Mouse (Mus musculus) stomach, embryonic 15.5 days (tissue): Measurements from ENCODE around the gene Zfyve28. TPM values are rescaled to one million over a fixed set of nuclear protein-coding genes. Genes with fewer than 3 reads are reported as not detected.

Source experiments
- ATAC-seq: fragments of 200-750 bp; cut with Nextera tagmentation; 2 replicates; pipeline ENCODE4 v1.8.0; 2017; ENCODE audit warnings: low read depth, moderate number of reproducible peaks, moderate TSS enrichment; ENCODE audit not compliant: insufficient read depth, low FRiP score
- H3K27ac ChIP-seq: fragments of 300-500 bp; sonication (generic); 2 replicates; pipeline ENCODE4 v1.5.1; 2015; ENCODE audit warnings: mild to moderate bottlenecking, inconsistent platforms
- H3K27me3 ChIP-seq: fragments of 300-500 bp; sonication (generic); replicated peaks from 2 replicates; pipeline ENCODE4 v1.6.1; 2015; ENCODE audit warnings: inconsistent platforms
- H3K36me3 ChIP-seq: fragments of 300-500 bp; sonication (generic); 2 replicates; pipeline ENCODE4 v1.6.1; 2015; ENCODE audit warnings: inconsistent platforms
- H3K4me1 ChIP-seq: fragments of 300-500 bp; sonication (generic); 2 replicates; pipeline ENCODE4 v1.6.1; 2015; ENCODE audit warnings: inconsistent platforms
- H3K4me2 ChIP-seq: fragments of 300-500 bp; sonication (generic); 2 replicates; pipeline ENCODE4 v1.6.1; 2015; ENCODE audit warnings: mild to moderate bottlenecking, inconsistent platforms
- H3K4me3 ChIP-seq: fragments of 300-500 bp; sonication (generic); replicated peaks from 2 replicates; pipeline ENCODE4 v1.5.1; 2015; ENCODE audit warnings: inconsistent platforms
- H3K9ac ChIP-seq: fragments of 300-500 bp; sonication (generic); 2 replicates; pipeline ENCODE4 v1.6.1; 2015; ENCODE audit warnings: inconsistent platforms
- H3K9me3 ChIP-seq: fragments of 300-500 bp; sonication (generic); 2 replicates; pipeline ENCODE4 v1.6.1; 2016; ENCODE audit warnings: inconsistent platforms
- WGBS: fragments of 180-500 bp; shearing (Covaris S2); methylation state at CpG from one replicate; pipeline ENCODE4 v1.1.7; 2015; 5-methylcytosine and 5-hydroxymethylcytosine counted together
- polyA plus RNA-seq: library from polyadenylated mRNA; unstranded; fragments of >200 nt; fragmentation: Nextera tagmentation; extraction: Ambion mirVana; gene quantifications from 2 replicates; pipeline ENCODE4 v1.2.1, GENCODE M21; 2015

Gene Zfyve28
- polyA plus RNA-seq, 1 experiment from 2014 or later = 0.53 TPM

GRCm38 (mm10) chr5:34309016-34309415, 20.8 kb upstream of the Zfyve28 start:
- Histone ChIP-seq H3K27ac (no peak overlapping the region), H3K4me3 (no peak overlapping the region), H3K4me2 (no peak overlapping the region), H3K9ac (no peak overlapping the region), H3K4me1 (no peaks in the 10 kb centered on the region), H3K27me3 (no peaks in the 10 kb centered on the region), H3K9me3 (no peaks in the 10 kb centered on the region), H3K36me3 (no peaks in the 10 kb centered on the region)
- no peak for ATAC-seq
- WGBS = 72% methylated on average over 3 of the region's 3 CpGs

GRCm38 (mm10) chr5:34302377-34302776, 14.1 kb upstream of the Zfyve28 start:
- H3K27ac ChIP-seq = no peak overlapping the region
- H3K9ac ChIP-seq = no peak overlapping the region
- no peak overlapping the region for H3K4me2 ChIP-seq
- no peaks in the 10 kb centered on the region for H3K36me3 ChIP-seq
- H3K4me3 ChIP-seq = no peak overlapping the region
- H3K27me3 ChIP-seq = no peaks in the 10 kb centered on the region
- H3K9me3 ChIP-seq = no peaks in the 10 kb centered on the region
- no peaks in the 10 kb centered on the region for H3K4me1 ChIP-seq
- no peak for ATAC-seq
- WGBS = 74% methylated on average over 7 of the region's 7 CpGs

- Histone ChIP-seq H3K4me2 (no peak overlapping the region), H3K27me3 (no peaks in the 10 kb centered on the region), H3K4me1 (no peaks in the 10 kb centered on the region), H3K4me3 (no peak overlapping the region), H3K27ac (no peak overlapping the region), H3K9ac (no peak overlapping the region), H3K9me3 (no peaks in the 10 kb centered on the region), H3K36me3 (no peaks in the 10 kb centered on the region)
- ATAC-seq = no peak
- WGBS = 78% methylated on average over 10 of the region's 10 CpGs
These were observed 10.8 kb upstream of the Zfyve28 start for GRCm38 (mm10) chr5:34298937-34299535.

- H3K27me3 ChIP-seq = no peaks in the 10 kb centered on the region
- no peak for ATAC-seq
- H3K4me2 ChIP-seq = no peak overlapping the region
- 55% methylated on average over 4 of the region's 4 CpGs for WGBS
- no peak overlapping the region for H3K27ac ChIP-seq
- H3K36me3 ChIP-seq = no peaks in the 10 kb centered on the region
- no peak overlapping the region for H3K9ac ChIP-seq
- H3K4me3 ChIP-seq = no peak overlapping the region
- no peaks in the 10 kb centered on the region for H3K9me3 ChIP-seq
- no peaks in the 10 kb centered on the region for H3K4me1 ChIP-seq
These were observed 9.8 kb upstream of the Zfyve28 start for GRCm38 (mm10) chr5:34298061-34298460.

GRCm38 (mm10) chr5:34295141-34295540, 6.9 kb upstream of the Zfyve28 start:
- Histone ChIP-seq H3K27ac (no peak overlapping the region), H3K4me3 (no peak overlapping the region), H3K36me3 (no peaks in the 10 kb centered on the region), H3K9ac (no peak overlapping the region), H3K9me3 (no peaks in the 10 kb centered on the region), H3K4me2 (no peak overlapping the region), H3K4me1 (no peaks in the 10 kb centered on the region), H3K27me3 (no peaks in the 10 kb centered on the region)
- no peak for ATAC-seq
- 100% methylated on average over 2 of the region's 2 CpGs for WGBS

GRCm38 (mm10) chr5:34294696-34295095, 6.4 kb upstream of the Zfyve28 start:
- no peaks in the 10 kb centered on the region for H3K27me3 ChIP-seq
- no peaks in the 10 kb centered on the region for H3K36me3 ChIP-seq
- no peak for ATAC-seq
- H3K4me2 ChIP-seq = no peak overlapping the region
- WGBS = 34% methylated on average over 2 of the region's 2 CpGs
- H3K9ac ChIP-seq = no peak overlapping the region
- H3K9me3 ChIP-seq = no peaks in the 10 kb centered on the region
- H3K4me1 ChIP-seq = no peaks in the 10 kb centered on the region
- H3K27ac ChIP-seq = no peak overlapping the region
- no peak overlapping the region for H3K4me3 ChIP-seq

- H3K4me3 ChIP-seq = no peak overlapping the region
These were observed 5.1 kb upstream of the Zfyve28 start for GRCm38 (mm10) chr5:34293363-34293762.

GRCm38 (mm10) chr5:34289286-34289685, 1.0 kb upstream of the Zfyve28 start:
- peaks cover 26% of the 10 kb centered on the region for H3K4me1 ChIP-seq
- peaks cover 37% of the 10 kb centered on the region for H3K27me3 ChIP-seq
- H3K27ac ChIP-seq = no peak overlapping the region
- no peak overlapping the region for H3K9ac ChIP-seq
- no peaks in the 10 kb centered on the region for H3K36me3 ChIP-seq
- H3K4me3 ChIP-seq = no peak overlapping the region
- no peak for ATAC-seq
- H3K4me2 ChIP-seq = no peak overlapping the region
- 56% methylated on average over 2 of the region's 2 CpGs for WGBS
- no peaks in the 10 kb centered on the region for H3K9me3 ChIP-seq

More at GRCm38 (mm10) chr5:34293363-34293762, 5.1 kb upstream of the Zfyve28 start:
- Histone ChIP-seq H3K9me3 (no peaks in the 10 kb centered on the region), H3K9ac (no peak overlapping the region), H3K36me3 (no peaks in the 10 kb centered on the region), H3K27ac (no peak overlapping the region), H3K27me3 (peaks cover 9% of the 10 kb centered on the region), H3K4me1 (peaks cover 3% of the 10 kb centered on the region; the same call in 1 of the 2 replicates), H3K4me2 (no peak overlapping the region)
- no peak for ATAC-seq
- WGBS = 80% methylated on average over 6 of the region's 6 CpGs

GRCm38 (mm10) chr5:34287838-34288145, 457 bp downstream of the Zfyve28 start:
- H3K9ac ChIP-seq = no peak overlapping the region
- under 1% methylated on average over 18 of the region's 18 CpGs for WGBS
- H3K27ac ChIP-seq = no peak overlapping the region
- no peak for ATAC-seq
- peak overlapping the region; percentile 62 for H3K4me3 ChIP-seq
- H3K36me3 ChIP-seq = no peaks in the 10 kb centered on the region
- H3K4me2 ChIP-seq = peak overlapping the region; percentile 98
- peaks cover 37% of the 10 kb centered on the region for H3K27me3 ChIP-seq
- no peaks in the 10 kb centered on the region for H3K9me3 ChIP-seq
- H3K4me1 ChIP-seq = peaks cover 26% of the 10 kb centered on the region

- under 1% methylated on average over 54 of the region's 54 CpGs for WGBS
- H3K9ac ChIP-seq = no peak overlapping the region
These were observed 1.0 kb downstream of the Zfyve28 start for GRCm38 (mm10) chr5:34287001-34287837.

GRCm38 (mm10) chr5:34286516-34286915, 1.7 kb downstream of the Zfyve28 start:
- Histone ChIP-seq H3K27ac (no peak overlapping the region), H3K4me1 (peaks cover 26% of the 10 kb centered on the region), H3K9ac (no peak overlapping the region), H3K4me2 (peak overlapping the region; percentile 98), H3K27me3 (peaks cover 37% of the 10 kb centered on the region), H3K9me3 (no peaks in the 10 kb centered on the region), H3K36me3 (no peaks in the 10 kb centered on the region), H3K4me3 (peak overlapping the region; percentile 62)
- 4% methylated on average over 11 of the region's 11 CpGs for WGBS
- ATAC-seq = no peak

More at GRCm38 (mm10) chr5:34287001-34287837, 1.0 kb downstream of the Zfyve28 start:
- Histone ChIP-seq H3K27ac (no peak overlapping the region), H3K27me3 (peaks cover 37% of the 10 kb centered on the region), H3K4me1 (peaks cover 26% of the 10 kb centered on the region), H3K36me3 (no peaks in the 10 kb centered on the region), H3K4me3 (peak overlapping the region; percentile 62), H3K4me2 (peak overlapping the region; percentile 98), H3K9me3 (no peaks in the 10 kb centered on the region)
- ATAC-seq = no peak

- WGBS = 80% methylated on average over 2 of the region's 2 CpGs
- H3K36me3 ChIP-seq = no peaks in the 10 kb centered on the region
- no peak for ATAC-seq
- no peak overlapping the region for H3K4me3 ChIP-seq
- H3K9me3 ChIP-seq = no peaks in the 10 kb centered on the region
- peaks cover 26% of the 10 kb centered on the region for H3K4me1 ChIP-seq
- H3K9ac ChIP-seq = no peak overlapping the region
- H3K27me3 ChIP-seq = peaks cover 37% of the 10 kb centered on the region
- no peak overlapping the region for H3K27ac ChIP-seq
- no peak overlapping the region for H3K4me2 ChIP-seq
These were observed 3.0 kb downstream of the Zfyve28 start for GRCm38 (mm10) chr5:34285285-34285684.
